Mouse (Mus musculus) CD4-positive helper T cell, adult 2 months (primary cell): ENCODE results near the gene Cyp2r1.
A peak's percentile ranks its signal among the peaks of the same experiment; 100 is the strongest.
"Not testable (repeated sequence)": the region's sequence is repeated elsewhere in the genome, so short reads cannot be mapped to it uniquely, and the experiment has no call there.

Experiments used
- DNase-seq: peaks from one replicate; pipeline ENCODE4 v3.0.0-alpha.2; 2012; ENCODE audit warnings: low read depth, missing footprints, low spot score

The Cyp2r1 gene

DNA sequence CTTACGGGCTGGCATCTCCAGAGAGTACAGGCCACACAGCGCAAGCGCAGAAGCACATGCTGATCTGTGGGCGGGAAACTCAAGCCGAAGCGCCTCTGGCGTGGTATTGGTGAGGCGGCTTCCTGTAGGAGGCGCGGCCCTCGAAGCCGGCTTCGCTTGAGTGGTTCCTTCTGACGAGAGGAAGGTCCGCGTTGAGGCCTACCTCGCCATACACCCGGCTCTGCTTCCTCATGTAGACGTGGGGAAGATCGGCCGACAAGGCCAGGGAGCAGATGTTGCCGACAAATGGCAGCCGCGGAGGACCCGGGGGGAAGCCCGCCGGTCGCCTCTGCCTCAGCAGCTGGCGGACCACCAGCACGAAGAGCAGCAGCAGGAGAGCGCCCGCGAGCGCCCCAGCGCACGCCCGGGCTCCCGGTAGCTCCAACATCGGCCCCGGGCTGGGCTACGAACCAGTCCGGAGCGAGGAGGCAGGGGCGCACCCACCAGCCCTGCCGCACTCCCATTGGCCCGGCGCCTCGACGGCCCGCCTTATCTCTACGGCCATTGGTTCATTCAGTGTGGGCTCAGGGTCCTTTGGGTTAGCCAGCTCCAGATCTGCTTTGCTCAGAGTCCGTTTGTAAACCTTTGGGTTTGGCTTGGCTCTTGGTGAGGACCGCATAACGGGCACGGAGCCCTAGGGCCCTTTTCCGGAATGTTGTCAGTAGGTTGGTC, at the start of gene Cyp2r1:
Gene Cyp2r1 (minus strand): TSS at position 442 of the 711 bp plus-strand sequence.
- DNase-seq = peak; percentile 95

DNA sequence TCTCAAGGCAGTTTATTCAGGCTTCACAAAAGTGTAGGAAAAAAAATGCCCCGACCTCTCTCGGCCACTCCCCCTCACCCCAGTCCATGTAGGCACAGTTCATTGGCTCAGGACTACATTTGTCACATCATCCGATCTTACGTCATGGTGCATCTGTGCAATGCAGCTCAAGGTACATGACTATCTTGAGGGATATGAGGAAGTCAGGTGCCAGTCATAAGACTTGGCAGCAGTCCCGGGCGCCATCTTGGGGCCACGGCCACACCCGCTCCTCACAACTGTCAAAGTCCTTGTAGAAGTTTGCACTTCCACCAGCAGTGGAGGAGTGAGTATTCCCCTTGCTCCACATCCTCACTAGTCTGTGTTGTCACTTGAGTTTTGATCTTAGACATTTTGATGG, 31.6 kb upstream of the Cyp2r1 start:
- not testable (repeated sequence) for DNase-seq

DNA sequence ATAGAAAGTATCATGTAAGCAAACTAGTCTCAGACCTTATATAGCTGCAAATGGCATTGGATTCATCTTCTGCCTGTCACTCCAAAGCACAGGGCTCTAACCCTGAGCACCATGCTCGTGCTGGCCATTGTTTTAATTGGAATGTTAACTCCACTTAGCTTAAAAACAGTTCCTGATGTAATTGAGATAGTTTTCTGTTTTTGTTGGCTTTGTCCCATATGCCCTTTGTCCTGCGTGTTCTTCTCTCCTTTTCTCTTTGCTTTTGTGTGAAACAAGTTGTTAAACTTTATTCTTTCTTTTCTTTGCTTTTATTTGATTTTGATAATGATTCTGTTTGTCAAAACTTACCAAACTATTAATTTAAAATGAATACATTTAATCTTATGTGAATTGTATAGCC, 19.7 kb upstream of the Cyp2r1 start:
- DNase-seq = no peak

DNA sequence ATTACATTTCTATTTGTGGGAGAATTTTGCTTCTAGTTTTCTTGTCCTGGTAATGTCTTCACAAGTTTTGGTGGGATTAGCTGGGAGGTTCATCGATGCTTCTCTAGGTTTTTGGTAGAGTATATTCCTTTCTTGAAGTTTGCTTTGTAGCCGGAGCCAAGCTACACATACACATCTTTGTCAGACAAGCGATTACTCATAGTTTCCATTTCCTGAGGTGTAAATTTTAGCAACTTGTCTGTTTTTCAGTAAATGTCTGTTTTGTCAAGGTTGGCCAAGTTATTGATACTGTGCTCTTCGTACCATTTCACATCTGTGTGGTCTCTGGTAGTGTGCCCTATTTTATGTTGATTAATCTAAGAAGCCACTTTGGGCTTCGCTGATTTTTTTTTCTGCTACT, 18.4 kb upstream of the Cyp2r1 start:
- peak; percentile 71 for DNase-seq

DNA sequence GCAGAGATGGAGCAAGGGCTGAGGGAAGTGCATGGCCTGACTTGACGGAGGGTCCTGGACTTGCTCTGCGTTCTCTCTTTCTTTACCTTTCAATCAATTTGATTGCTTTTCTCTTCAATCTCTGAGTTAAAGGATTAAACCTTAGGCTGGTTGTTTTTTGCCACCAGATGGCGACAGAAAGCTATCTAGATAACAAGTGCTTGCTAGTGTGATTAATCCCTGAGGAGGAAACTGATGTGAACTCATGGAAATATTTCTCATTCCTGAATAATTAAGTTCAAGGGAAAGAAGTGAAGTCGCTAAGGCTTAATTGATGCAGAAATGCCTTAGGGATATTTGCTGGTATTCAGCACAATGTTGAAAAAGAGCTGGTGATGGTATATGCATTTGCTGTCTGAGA, 17.7 kb upstream of the Cyp2r1 start:
- DNase-seq = peak; percentile 53

DNA sequence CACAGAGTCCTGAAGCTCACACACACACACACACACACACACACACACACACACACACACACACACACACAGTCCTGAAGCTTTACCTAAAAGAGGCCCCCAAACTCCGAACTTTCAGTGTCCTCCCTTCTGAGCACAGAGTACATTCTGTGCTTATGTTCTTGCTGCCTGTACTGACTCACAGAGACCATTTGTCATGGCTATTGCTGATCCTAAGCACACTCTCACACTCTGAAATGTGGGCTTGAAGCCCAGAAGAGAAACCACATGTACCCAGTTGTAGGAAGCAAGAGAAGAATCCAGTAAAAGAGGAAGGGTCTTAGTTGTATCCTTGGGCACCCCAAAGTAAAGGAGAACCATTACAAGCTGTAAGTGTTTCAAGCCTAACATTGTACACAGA, 14.9 kb upstream of the Cyp2r1 start:
- DNase-seq = no peak

DNA sequence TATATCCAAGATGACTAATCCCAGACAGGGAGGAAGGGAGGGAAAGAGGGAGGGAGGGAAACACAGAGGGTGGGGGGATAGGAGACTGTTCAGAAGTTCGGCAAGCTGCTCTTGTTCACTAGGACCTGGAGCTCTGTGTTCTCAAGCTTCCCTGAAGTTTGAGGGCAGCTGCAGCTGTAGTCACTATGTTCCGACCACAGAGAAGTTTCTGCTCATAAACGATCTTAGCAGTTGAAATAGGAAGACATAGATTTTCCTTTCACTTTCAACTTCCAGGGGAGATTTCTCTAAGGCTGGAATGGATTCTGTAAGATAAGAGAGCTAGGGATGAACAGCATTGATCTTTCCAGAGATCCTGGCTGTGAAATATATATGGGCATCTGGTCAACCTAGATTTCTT, 14.2 kb upstream of the Cyp2r1 start:
- no peak for DNase-seq

DNA sequence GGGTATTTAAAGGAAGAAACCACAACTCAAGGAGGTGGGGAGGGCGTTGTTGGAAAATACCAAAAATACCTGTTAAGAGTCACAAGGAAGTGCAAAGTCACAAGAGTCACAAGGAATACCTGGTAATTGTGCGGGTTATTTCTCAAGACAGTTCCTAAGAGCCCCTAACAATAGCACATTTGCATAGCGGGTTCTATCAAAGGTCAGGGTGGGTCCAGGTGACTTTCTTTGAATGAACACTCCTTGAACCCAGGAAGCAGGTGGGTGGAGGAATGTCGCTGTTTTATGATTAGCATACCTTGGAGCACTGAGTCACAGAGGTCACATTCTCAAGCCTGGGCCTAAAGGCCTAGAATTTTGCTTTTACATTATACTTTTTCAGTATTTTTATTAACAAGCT, 11.1 kb upstream of the Cyp2r1 start:
- not testable (repeated sequence) for DNase-seq

DNA sequence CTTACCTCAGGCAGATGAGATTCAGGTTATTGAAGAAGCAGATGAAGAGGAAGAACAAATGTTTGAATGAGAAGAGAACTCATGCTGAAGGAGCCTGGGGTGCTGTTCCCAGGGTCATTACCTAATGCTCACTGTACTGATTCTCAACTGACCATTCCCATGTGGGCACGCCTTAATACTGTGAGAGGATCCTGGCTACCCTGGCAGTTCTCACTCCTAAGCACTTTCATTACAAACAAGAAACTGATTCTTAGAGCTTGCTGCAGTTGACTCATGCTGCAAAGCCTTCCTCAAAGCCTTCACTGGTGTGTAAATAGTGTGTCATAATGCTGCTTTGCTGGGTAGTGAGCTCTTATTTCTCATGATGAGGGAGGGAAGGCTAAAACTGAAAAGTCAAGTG, 26.6 kb downstream of the Cyp2r1 start:
- DNase-seq = no peak

DNA sequence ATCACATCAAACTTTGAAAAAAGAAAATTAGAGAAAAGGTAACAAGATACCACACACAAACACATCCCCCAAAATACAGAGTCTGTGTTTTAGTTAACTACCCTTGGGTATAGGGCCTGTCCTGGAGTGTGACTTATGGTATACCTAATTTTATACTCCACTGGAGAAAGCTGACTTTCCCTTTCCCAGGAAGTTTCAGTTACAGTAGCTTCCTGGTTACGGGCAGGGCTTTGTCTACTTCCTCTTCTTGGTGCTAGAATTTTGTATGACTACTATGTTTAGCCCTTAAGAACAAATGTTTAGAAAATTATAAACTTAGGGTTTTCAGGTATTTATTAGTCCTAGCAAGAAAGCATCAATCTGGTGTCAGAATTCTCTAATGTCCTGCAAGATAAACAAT, 36.5 kb downstream of the Cyp2r1 start:
- no peak for DNase-seq

DNA sequence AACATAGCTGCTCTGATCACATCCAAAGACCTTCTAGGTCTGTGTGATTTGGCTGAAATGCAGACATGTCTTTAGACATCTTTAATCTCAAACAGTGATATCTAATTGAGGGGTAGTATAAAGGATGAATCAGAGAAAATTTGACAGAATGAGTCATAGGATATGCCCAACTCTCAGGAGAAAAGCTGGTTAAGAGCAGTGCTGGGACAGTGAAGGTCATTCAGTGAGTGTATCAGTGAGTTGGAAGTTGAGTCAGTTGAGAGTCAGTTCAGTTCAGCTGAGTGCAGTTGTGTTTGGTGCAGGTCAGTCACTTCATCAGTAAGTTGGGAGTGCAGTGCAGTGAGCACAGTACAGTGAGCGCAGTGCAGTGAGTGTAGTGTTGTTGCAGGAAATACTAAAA, 42.6 kb downstream of the Cyp2r1 start:
- no peak for DNase-seq

DNA sequence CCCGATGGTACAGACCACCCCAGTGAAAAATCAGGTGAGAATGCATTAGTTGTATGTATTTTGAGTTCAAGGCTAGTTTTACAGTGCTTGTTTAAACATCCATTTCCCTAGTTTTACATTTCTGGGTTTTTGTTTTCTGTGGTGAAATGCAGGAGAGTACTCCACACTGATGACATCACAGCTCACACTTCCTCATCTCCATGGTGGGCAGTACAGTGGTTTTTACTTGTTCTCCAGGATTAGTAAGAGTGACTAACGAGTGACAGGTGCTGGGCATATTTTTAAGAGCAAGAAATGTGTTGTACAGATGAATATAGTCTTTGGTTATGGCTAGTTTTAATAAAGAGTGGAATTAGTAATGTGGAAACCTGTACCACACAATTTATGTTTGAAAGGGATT, 53.9 kb downstream of the Cyp2r1 start:
- no peak for DNase-seq
